Mouse (Mus musculus) embryonic stem cell, embryonic (primary cell): ENCODE data around the gene Odc1.

ENCODE experiments used
- CTCF ChIA-PET, 4 experiments: fragments of 300-600 bp in 2 of 4; fragments of 350-600 bp in 2 of 4; sonication (Branson Sonifier 250); formaldehyde crosslinking; loops; one replicate each; lab custom pipeline; 2022; ENCODE audit warnings: inconsistent platforms in 2 of 4; lab: Charles Lee
- POLR2A ChIA-PET, 4 experiments: fragments of 300-600 bp in 2 of 4; fragments of 350-600 bp in 2 of 4; sonication (Branson Sonifier 250); formaldehyde crosslinking; loops; one replicate each; lab custom pipeline; 2022; ENCODE audit warnings: antibody characterized with exemption in 4 of 4, inconsistent platforms in 1 of 4; lab: Charles Lee

Odc1 gene

GRCm38 (mm10) chr12:17562396-17562795, 17.8 kb downstream of the Odc1 start:
- CTCF ChIA-PET = no interaction called here
- POLR2A ChIA-PET = interaction anchor here in 2 of 4 experiments (0.6 to 5.3 kb wide), 6 partner anchors 13 to 90 kb away, joined by 3 to 23 read pairs (median 4); partner anchors contain the start of gene Odc1 (in 1 of the 2)

DNA sequence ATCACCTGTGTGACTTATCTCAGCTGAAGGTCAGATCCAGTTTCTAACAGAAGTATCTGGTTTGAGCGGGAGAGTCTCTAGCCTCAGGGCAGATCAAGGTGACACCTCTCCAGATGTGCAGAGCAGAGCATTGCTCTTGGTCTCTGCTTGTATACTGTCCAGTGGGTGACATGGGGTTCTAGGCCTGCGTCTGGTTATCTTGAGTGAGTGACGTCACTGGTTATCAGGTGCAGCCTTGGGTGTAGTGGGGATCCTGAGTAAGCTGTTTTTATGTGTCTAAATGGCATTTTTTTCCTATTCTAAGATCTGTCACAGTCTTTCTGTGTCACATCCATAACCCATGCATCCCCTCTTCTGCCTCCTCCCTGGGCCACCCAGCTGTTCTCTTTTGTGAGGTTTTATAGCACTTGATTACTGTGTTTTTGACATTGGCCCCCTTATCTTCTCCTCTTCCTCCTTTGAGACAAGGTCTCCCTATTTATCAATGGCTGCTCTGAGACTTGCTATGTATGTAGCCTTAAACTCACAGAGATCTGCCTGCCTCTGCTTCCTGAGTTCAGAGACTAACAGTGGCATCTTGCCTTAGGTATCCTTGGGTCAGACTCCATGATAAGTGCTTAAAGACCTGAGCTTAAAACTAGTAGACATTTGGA, 20.9 kb downstream of the Odc1 start:
- POLR2A ChIA-PET = interaction anchor here (0.6 to 4.0 kb wide), 4 partner anchors 8 to 1409 kb away, joined by 3 to 24 read pairs (median 12); no protein-coding TSS in a partner anchor
- CTCF ChIA-PET = interaction anchor here in 2 of 4 experiments (0.6 to 3.2 kb wide), 2 partner anchors 8 to 36 kb away, joined by 3 to 19 read pairs; no protein-coding TSS in a partner anchor

DNA sequence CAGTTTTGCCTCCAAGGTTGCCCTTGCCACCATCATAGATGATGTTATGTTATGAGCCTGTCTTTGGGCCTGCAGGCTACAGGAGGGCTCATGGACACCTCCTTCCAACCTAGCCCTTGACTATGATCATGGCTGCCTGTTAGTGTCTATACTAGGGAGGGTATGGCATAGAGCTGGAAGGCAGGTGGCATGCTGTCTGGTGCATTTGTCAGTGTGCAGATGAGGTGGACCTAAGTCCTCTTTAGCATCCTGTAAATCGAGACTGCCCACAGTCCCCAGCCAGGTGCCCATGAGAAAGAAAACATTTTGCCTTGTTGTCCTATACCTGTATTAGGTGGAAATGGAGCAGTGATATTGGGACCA, 21.4 kb downstream of the Odc1 start:
- ChIA-PET CTCF (interaction anchor here in 2 of 4 experiments (0.6 to 3.2 kb wide), 3 partner anchors 9 to 152 kb away, joined by 3 to 19 read pairs (median 3); no protein-coding TSS in a partner anchor), POLR2A (interaction anchor here in 3 of 4 experiments (0.7 to 4.0 kb wide), 5 partner anchors 9 to 241 kb away, joined by 3 to 24 read pairs (median 4); no protein-coding TSS in a partner anchor)

DNA sequence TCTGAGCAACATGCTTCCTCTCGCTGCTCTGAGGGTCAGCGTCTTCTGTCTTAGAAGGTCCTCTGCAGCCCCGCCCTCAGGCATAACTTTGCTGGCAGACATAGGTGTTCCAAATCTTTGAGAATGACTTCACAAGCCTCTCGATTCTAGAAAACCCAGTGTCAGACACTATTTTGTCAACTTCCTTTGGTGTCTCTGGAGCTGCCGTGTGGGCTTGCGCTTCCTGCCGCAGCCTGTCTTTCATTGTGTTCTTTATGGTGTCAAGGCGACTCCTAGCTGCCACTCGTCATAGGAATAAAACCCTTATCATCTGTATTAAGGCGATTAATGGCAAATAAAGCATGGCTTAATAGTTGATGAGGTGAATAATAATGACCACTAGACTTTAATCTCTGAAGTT, 24.0 kb downstream of the Odc1 start:
- ChIA-PET CTCF (interaction anchor here in 3 of 4 experiments (1.1 to 1.8 kb wide), 3 partner anchors 11 to 14 kb away, joined by 4 to 5 read pairs (median 4); no protein-coding TSS in a partner anchor), POLR2A (interaction anchor here in 3 of 4 experiments (1.2 to 4.0 kb wide), 7 partner anchors 8 to 67 kb away, joined by 3 to 24 read pairs (median 3); no protein-coding TSS in a partner anchor)

GRCm38 (mm10) chr12:17574591-17574990, 30.0 kb downstream of the Odc1 start:
- ChIA-PET POLR2A (interaction anchor here in 2 of 4 experiments (0.9 to 6.0 kb wide), 5 partner anchors 12 to 55 kb away, joined by 3 to 26 read pairs (median 5); partner anchors contain the start of gene Odc1 (in 1 of the 2)), CTCF (interaction anchor here in 1 of 4 experiments (1.0 kb wide), 1 partner anchor 18 kb away, joined by 3 read pairs; no protein-coding TSS in a partner anchor)

DNA sequence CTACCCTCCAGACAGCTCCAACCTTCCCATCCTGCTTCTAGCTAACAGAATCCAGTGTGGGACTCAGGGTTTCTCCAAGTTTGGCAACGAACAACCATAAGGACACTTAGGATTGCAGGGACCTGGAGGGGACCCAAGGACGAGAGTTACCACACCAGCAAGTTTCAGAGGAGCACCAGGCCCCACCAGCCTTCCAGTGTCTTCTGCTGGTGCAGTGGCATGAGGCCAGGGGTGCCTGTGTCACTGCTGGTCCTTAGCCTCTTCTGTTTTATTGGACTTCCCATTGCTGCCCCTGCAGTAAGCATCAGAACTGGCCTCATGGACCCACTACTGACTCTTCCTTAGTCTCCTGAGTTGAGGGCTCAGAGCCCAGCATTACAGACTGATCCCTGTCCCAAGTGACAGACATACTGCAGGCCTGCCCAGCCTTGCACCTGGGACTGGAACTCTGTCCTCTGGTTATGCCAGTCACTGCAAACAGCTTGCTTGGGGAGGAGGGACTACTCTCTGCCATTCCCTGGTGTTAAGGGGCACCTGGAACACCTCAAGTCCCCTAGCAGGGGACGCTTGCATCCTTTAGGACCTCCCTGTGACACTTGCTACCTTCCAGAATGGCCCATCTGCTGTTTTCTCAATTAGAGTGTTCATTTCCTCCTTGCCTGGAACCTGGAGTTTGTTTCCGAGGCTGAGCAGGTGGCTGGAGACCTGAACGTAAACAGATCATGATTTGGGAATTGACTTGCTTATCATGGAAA, 30.7 kb downstream of the Odc1 start:
- CTCF ChIA-PET = interaction anchor here in 2 of 4 experiments (0.6 to 1.2 kb wide), 3 partner anchors 18 to 208 kb away, joined by 4 to 9 read pairs (median 5); no protein-coding TSS in a partner anchor
- POLR2A ChIA-PET = interaction anchor here in 2 of 4 experiments (0.6 to 6.0 kb wide), 14 partner anchors 13 to 492 kb away, joined by 3 to 26 read pairs (median 4); partner anchors contain the start of gene Odc1 (in 1 of the 2)

- ChIA-PET CTCF (interaction anchor here in 3 of 4 experiments (0.6 to 1.2 kb wide), 4 partner anchors 19 to 209 kb away, joined by 4 to 9 read pairs (median 4); no protein-coding TSS in a partner anchor), POLR2A (interaction anchor here in 3 of 4 experiments (0.6 to 6.0 kb wide), 17 partner anchors 8 to 493 kb away, joined by 3 to 26 read pairs (median 3); partner anchors contain the start of gene Odc1 (in 1 of the 3))
Measured at GRCm38 (mm10) chr12:17576041-17576440, 31.4 kb downstream of the Odc1 start.

DNA sequence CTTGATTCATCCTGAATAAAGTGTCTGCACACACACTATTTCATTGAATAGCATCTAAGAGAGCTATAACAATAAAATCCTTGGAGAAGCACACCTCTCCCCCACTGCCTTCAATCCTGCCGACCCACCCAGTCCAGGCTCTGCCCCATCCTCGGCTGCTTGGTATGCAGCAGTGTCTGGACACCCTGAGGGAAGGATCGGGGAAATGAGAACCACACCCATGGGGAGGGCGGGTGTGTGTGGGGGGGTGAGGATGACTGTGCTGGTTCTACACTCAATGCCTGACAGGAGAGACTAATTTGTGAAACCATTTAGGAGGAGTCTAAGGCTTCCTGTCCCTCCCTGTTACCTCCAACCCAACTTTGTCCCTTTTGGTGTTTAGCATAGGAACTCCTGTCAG, 34.0 kb downstream of the Odc1 start:
- CTCF ChIA-PET = interaction anchor here in 3 of 4 experiments (0.6 to 1.8 kb wide), 3 partner anchors 11 to 25 kb away, joined by 4 to 5 read pairs (median 5); no protein-coding TSS in a partner anchor

GRCm38 (mm10) chr12:17581001-17581400, 36.4 kb downstream of the Odc1 start:
- POLR2A ChIA-PET = interaction anchor here in 2 of 4 experiments (0.8 to 3.8 kb wide), 11 partner anchors 10 to 81 kb away, joined by 3 to 18 read pairs (median 7); no protein-coding TSS in a partner anchor
- CTCF ChIA-PET = interaction anchor here in 2 of 4 experiments (0.9 to 1.5 kb wide), 3 partner anchors 24 to 272 kb away, joined by 3 to 4 read pairs (median 3); no protein-coding TSS in a partner anchor

More for the DNA sequence above, 34.0 kb downstream of the Odc1 start:
- POLR2A ChIA-PET = interaction anchor here in 2 of 4 experiments (0.6 to 6.0 kb wide), 12 partner anchors 9 to 167 kb away, joined by 3 to 26 read pairs (median 9); partner anchors contain the start of gene Odc1 (in 1 of the 2)

- CTCF ChIA-PET = no interaction called here
- POLR2A ChIA-PET = interaction anchor here in 1 of 4 experiments (0.6 kb wide), 1 partner anchor 36 kb away, joined by 3 read pairs; no protein-coding TSS in a partner anchor
Measured at GRCm38 (mm10) chr12:17582406-17582805, 37.8 kb downstream of the Odc1 start.

DNA sequence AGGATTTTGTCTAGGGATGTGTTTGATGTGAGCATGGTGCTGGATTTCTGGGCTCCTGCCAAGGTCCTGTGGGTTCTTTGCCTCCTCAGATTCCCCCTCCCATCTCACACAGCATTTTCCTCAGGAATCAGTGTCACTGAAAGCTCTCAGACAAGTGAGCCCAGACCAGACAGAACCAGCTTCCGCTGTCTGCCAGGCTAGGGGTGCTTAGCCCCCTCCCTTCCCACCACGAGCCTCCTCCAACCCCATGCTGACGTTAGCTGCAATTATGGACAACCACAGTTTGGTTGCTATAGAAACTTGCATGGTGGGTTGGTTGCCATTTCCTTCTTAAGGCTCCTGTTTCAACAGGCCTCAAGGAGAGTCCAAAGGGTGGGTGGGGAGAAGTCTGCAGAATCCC, 39.3 kb downstream of the Odc1 start:
- ChIA-PET CTCF (no interaction called here), POLR2A (no interaction called here)

- POLR2A ChIA-PET = no interaction called here
- CTCF ChIA-PET = no interaction called here
Measured at GRCm38 (mm10) chr12:17586011-17586410, 41.4 kb downstream of the Odc1 start.

GRCm38 (mm10) chr12:17588436-17588835, 43.8 kb downstream of the Odc1 start:
- ChIA-PET CTCF (no interaction called here), POLR2A (interaction anchor here in 1 of 4 experiments (2.0 kb wide), 1 partner anchor 9 kb away, joined by 5 read pairs; no protein-coding TSS in a partner anchor)

GRCm38 (mm10) chr12:17588906-17589612, 44.5 kb downstream of the Odc1 start:
- CTCF ChIA-PET = no interaction called here
- POLR2A ChIA-PET = interaction anchor here in 2 of 4 experiments (0.7 to 3.7 kb wide), 6 partner anchors 9 to 265 kb away, joined by 3 to 17 read pairs (median 4); no protein-coding TSS in a partner anchor

DNA sequence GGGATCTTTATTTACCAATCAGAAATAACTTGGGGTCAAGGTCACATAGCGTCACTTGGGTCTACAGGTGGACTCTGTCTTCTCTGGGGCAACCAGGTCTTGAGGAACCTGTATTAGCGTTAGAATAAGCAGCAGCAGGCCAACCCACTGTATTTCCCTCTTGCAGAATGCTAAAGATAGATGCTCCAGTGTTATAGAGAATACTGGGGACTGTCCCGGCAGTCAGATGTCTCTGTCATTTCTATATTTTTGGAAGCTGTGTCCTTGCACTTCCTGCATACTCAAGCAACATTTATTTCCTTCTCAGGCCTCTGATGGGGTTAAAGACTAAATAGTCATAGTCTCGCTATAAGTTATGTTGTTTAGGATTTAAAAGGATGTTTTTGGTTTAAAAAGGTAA, 46.7 kb downstream of the Odc1 start:
- POLR2A ChIA-PET = interaction anchor here in 1 of 4 experiments (1.2 to 3.7 kb wide), 5 partner anchors 11 to 42 kb away, joined by 3 to 17 read pairs (median 4); no protein-coding TSS in a partner anchor
- CTCF ChIA-PET = no interaction called here

- CTCF ChIA-PET = interaction anchor here in 1 of 4 experiments (0.6 kb wide), 1 partner anchor 37 kb away, joined by 3 read pairs; no protein-coding TSS in a partner anchor
- POLR2A ChIA-PET = interaction anchor here in 2 of 4 experiments (0.6 to 1.2 kb wide), 2 partner anchors 36 to 37 kb away, joined by 3 read pairs; no protein-coding TSS in a partner anchor
Measured at GRCm38 (mm10) chr12:17593956-17594355, 49.4 kb downstream of the Odc1 start.

GRCm38 (mm10) chr12:17594701-17595100, 50.1 kb downstream of the Odc1 start:
- CTCF ChIA-PET = no interaction called here
- POLR2A ChIA-PET = interaction anchor here in 1 of 4 experiments (1.2 kb wide), 1 partner anchor 37 kb away, joined by 3 read pairs; no protein-coding TSS in a partner anchor
